Mouse (Mus musculus) CD4-positive, CD25-positive, alpha-beta regulatory T cell, adult 2 months (primary cell): ENCODE results near the gene Arfgef3.

Experiments used
- DNase-seq: peaks from one replicate; pipeline ENCODE4 v3.0.0-alpha.2; 2012; ENCODE audit warnings: low read depth, low spot score

Arfgef3 gene

DNA sequence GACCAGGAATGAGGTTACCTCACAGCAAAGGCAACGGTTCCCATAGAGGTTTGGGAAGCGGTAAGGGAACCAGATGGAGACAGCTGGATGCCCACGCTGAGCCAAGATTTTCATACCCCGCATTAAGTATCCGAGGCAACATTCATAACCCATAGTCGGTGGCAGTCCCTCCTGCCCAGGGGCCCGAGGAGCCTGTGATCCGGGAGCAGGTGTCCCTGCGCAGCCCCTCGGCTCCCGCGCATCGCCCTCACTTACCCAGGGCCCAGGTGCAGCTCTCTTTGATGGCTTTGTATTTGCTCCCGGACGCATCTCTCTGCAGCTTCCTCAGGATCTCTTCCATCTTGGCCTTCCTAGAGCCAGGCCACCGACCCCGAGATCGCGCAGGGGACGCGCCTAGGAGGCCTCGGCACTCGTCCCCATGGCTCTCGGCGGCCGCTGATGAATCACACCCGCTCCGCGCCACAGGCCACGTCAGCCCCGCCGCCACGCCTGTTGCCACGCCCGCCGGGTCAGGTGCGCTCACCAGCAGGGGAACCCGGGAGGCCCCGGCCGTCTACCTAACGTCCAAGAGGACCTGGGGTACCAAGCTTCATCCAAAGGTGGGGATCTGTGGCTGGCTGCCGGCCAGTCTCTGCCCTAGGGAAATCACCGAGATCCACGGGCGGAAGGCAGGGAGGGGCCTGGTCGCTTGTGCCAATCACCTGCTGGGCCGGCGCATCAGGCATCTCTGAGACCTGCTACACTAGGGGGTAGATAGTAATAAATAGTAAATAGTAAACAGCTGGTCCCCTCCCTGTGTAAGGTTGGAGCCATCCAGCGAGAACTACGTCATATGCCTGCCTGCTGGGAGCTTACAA lies at the start of gene Arfgef3:
Arfgef3 (minus strand) TSS at position 664 of the 857 bp plus-strand sequence.
- peak; percentile 65 for DNase-seq

GRCm38 (mm10) chr10:18790063-18790462 lies 46.3 kb upstream of the Arfgef3 start:
- DNase-seq: no peak

GRCm38 (mm10) chr10:18788601-18789000 lies 44.9 kb upstream of the Arfgef3 start:
- DNase-seq: no peak

GRCm38 (mm10) chr10:18786693-18787092 lies 42.9 kb upstream of the Arfgef3 start, which contains the start of gene Gm4922:
TSS of gene Gm4922 (minus strand) at chr10:18786793.
- DNase-seq: no peak

GRCm38 (mm10) chr10:18777546-18777945 lies 33.8 kb upstream of the Arfgef3 start:
- DNase-seq: no peak

- DNase-seq: no peak
Measured at GRCm38 (mm10) chr10:18772537-18773179, 28.9 kb upstream of the Arfgef3 start.

DNA sequence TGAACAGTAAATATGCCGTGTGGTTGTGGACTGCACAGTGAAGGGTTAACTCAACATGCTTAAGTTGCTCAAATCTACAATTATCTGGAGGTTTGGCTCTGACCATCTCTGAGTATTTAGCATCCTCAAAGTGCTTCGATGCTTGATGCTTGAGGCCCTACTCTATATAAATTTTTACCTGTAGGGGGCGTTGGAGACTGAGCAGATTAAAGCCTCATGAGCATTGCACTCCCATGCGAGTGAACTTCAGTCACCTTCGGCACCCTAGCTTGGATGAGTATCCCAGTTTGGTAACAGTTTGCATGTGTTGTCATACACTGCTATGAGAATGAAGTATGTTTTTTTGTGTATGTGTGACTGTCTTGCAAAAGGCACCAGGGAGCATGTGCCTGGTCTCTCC lies 26.2 kb upstream of the Arfgef3 start:
- peak; percentile 5 for DNase-seq

DNA sequence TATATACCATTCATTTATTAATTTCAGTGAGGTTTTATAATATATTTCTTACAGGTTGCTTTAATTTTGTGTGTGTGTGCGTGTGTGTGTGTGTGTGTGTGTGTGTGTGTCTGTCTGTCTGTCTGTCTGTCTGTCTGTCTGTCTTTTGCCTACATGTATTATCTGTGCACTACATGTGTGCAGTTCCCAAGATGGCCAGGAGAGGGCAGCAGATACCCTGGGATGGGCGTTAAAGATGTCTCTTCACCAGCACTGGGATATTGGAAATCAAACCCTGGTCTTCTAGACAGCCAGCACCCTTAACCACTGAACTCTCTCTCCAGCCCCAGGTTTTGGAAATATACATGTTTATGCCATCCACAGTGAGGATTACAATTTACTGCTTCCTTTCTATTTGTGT lies 16.5 kb upstream of the Arfgef3 start:
- peak; percentile 58 for DNase-seq

GRCm38 (mm10) chr10:18750057-18750456 lies 6.3 kb upstream of the Arfgef3 start:
- DNase-seq: no peak

DNA sequence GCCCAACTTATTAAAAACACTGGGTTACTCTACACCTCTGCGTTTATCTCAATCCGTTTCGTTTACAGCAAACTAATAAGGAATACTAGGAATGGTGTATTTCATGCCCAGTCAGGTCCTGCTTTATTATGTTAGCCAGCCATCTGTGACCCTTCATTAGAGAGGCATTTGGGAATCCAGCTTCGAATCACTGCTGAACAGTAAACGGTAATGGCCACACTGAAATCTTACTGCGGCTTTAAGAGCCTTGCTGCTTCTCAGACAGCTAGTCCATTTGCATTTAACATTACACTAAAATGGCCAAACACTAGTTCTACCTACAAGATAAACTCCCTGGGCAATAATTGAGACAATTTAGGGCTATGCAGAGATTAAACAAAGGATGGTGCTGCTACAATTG lies 1.7 kb downstream of the Arfgef3 start:
- no peak for DNase-seq

DNA sequence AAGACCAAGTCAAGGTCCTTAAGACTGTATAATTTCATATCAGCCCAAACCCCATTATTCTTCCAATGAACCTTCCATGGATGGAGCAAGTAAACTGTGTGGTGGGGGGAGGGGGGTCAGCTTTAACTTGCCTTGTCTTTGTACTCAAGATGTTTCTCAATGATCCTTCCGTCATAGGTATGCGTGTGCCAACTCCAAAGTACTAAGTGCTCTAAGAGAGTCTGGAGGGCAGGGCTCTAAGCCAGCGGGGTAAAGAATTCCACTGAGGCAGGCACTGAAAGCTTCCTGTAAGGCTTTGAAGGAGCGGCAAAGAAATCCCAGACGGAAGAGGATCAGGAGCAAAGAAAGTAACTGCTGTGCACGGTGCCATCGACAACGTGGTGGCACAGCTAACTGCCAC lies 2.7 kb downstream of the Arfgef3 start:
- no peak for DNase-seq

DNA sequence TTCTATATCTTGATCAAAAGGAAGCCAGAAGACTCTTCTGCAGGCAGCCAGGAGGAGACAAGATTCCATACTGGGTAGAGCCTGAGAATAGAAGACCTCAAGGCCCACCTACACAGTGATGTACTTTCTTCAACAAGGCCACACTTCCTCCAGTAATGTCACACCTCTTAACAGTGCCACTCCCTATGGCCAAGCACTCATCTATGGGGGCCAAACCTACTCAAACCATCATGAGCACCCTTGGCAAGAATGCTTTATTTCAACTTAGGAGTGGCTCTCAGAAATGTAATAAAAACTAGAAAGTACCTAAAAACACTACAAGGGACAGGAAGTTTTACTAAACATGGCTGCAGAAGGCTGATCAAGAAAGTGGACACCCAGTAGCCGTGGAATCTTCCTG lies 15.2 kb downstream of the Arfgef3 start:
- DNase-seq: no peak

GRCm38 (mm10) chr10:18711436-18711835 lies 32.3 kb downstream of the Arfgef3 start:
- DNase-seq: no peak

DNA sequence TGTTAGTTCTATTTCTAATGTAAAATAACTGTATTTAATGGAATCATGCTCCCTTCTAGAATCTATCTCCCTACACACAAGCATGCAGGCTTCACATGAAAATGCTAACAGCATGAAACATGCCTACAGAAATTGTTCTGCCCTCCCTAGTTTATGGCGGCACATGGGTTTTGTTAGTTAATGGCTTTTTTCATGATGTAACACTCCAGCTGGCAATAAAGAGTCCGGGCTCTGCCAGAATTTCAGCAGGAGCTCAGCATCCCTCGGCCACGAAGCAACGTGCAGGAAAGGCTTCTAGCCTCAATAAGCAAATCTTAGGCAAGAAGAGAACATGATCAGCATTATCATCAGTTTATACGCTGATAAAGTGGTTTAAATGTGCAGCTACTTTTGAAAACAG lies 32.8 kb downstream of the Arfgef3 start:
- DNase-seq: no peak

DNA sequence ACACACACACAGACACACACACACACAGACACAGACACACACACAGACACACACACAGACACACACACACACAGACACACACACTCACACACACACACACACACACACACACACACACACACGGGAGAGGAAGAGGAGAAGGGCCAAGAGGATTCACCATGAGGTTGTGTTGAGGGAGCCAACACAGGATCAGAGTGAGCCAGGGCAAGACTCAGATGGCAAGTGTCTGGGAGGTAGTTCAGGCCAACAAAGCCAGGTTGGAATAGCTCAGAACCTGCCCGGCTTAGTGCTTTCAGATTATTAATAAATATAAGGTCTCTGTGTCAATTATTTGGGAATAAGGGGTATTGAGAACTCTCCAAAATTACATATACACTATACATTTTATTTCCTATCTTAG lies 33.9 kb downstream of the Arfgef3 start:
- DNase-seq: no peak

DNA sequence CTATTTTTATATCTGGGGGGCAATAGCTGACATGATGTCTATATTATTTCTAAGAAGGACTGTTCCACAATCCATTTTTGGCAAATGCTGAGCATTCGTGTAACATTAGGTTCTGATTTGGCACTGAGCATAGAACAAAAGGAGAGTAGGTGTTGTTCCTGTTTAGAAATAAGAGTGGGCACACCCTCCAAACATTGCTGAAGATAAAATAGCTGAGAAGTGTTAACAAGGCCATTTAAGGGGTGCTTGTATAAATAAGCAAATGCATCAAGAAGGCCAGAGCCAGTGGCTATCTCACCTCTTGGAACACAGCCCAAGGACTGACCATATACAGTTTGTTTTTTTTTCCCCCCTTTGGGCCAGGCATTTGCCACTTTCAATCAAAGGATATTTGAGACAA lies 35.1 kb downstream of the Arfgef3 start:
- no peak for DNase-seq

- no peak for DNase-seq
Measured at GRCm38 (mm10) chr10:18704393-18705120, 39.2 kb downstream of the Arfgef3 start.

GRCm38 (mm10) chr10:18701517-18701916 lies 42.2 kb downstream of the Arfgef3 start:
- no peak for DNase-seq

DNA sequence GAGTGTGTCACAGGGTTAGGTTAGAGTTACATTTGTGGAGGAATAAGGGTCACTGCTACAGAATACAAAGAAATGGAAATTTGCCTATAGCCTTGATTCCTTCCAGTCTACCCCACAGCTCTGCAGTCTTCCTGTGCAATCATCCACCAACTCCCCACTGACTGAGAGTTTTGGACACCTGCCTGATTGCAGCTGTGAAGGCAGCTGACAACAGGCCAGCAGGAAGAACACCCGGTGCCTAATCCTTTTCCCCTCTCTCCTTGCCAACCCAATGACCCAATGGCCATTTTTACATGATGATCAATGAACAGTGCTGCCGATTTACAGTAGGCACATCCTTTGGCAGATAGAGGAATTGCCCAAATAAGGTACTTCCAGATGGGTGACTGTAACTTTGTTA lies 43.6 kb downstream of the Arfgef3 start:
- no peak for DNase-seq

- DNase-seq: no peak
Measured at GRCm38 (mm10) chr10:18699151-18699550, 44.6 kb downstream of the Arfgef3 start.

GRCm38 (mm10) chr10:18696461-18696860 lies 47.3 kb downstream of the Arfgef3 start:
- no peak for DNase-seq

- DNase-seq: no peak
Measured at GRCm38 (mm10) chr10:18688234-18688633, 55.5 kb downstream of the Arfgef3 start.
